Mouse (Mus musculus) liver, embryonic 14.5 days (tissue): Measurements from ENCODE around the gene Zfp74. TPM values are rescaled to one million over a fixed set of nuclear protein-coding genes. Genes with fewer than 3 reads are reported as not detected.

Source experiments
- ATAC-seq: fragments of 200-750 bp; cut with Nextera tagmentation; 2 replicates; pipeline ENCODE4 v1.8.0; 2017; ENCODE audit warnings: moderate number of reproducible peaks, mild to moderate bottlenecking, moderate library complexity; ENCODE audit not compliant: insufficient read depth
- DNase-seq, 3 experiments: peaks; one replicate each; pipeline ENCODE4 v3.0.0-alpha.2; 2012 to 2013; ENCODE audit warnings: low read depth in 3 of 3, low spot score in 3 of 3
- H3K27ac ChIP-seq: fragments of 300-500 bp; sonication (generic); 2 replicates; pipeline ENCODE4 v1.5.1; 2014; ENCODE audit warnings: moderate library complexity, mild to moderate bottlenecking, control low read depth, inconsistent platforms
- H3K27me3 ChIP-seq: fragments of 300-500 bp; sonication (generic); 2 replicates; pipeline ENCODE4 v1.6.1; 2014; ENCODE audit warnings: mild to moderate bottlenecking, low read length, moderate library complexity; ENCODE audit not compliant: control insufficient read depth, insufficient read depth
- H3K36me3 ChIP-seq: fragments of 300-500 bp; sonication (generic); replicated peaks from 2 replicates; pipeline ENCODE4 v1.6.1; 2014; ENCODE audit warnings: low read depth; ENCODE audit not compliant: control insufficient read depth, insufficient read depth
- H3K4me1 ChIP-seq, 2 experiments: fragments of 200-500 bp in 1 of 2; fragments of 300-500 bp in 1 of 2; sonication (generic) in 1 of 2; replicated peaks; 2 replicates each; pipeline ENCODE4 v1.6.1; 2012 to 2014; ENCODE audit warnings: antibody characterized with exemption in 1 of 2, inconsistent platforms in 1 of 2, low read length in 1 of 2; ENCODE audit not compliant: control insufficient read depth in 2 of 2, insufficient read depth in 2 of 2
- H3K4me2 ChIP-seq: fragments of 300-500 bp; sonication (generic); 2 replicates; pipeline ENCODE4 v1.6.1; 2014; ENCODE audit warnings: low read depth, mild to moderate bottlenecking, control low read depth, moderate library complexity
- H3K4me3 ChIP-seq, 2 experiments: fragments of 200-500 bp in 1 of 2; fragments of 300-500 bp in 1 of 2; sonication (generic) in 1 of 2; 2 replicates each; pipeline ENCODE4 v1.5.1; 2012 to 2014; ENCODE audit warnings: low read depth in 2 of 2, low read length in 2 of 2, mild to moderate bottlenecking in 2 of 2, control low read depth in 1 of 2, inconsistent platforms in 1 of 2, moderate library complexity in 1 of 2; ENCODE audit not compliant: insufficient read depth in 1 of 2
- H3K9ac ChIP-seq: fragments of 300-500 bp; sonication (generic); replicated peaks from 2 replicates; pipeline ENCODE4 v1.6.1; 2014; ENCODE audit warnings: mild to moderate bottlenecking, control low read depth, moderate library complexity
- H3K9me3 ChIP-seq: fragments of 300-500 bp; sonication (generic); 2 replicates; pipeline ENCODE4 v1.6.1; 2016; ENCODE audit warnings: low read length, mixed read lengths; ENCODE audit not compliant: control insufficient read depth
- CTCF ChIP-seq: IDR thresholded peaks from 2 replicates; pipeline ENCODE4 v1.5.1; 2016; ENCODE audit warnings: antibody characterized with exemption, low read depth, control low read depth
- EP300 ChIP-seq: IDR thresholded peaks from 2 replicates; pipeline ENCODE4 v1.6.1; 2016; ENCODE audit warnings: antibody characterized with exemption, low read depth
- WGBS: fragments of 180-500 bp; shearing (Covaris S2); extraction: QIAGEN DNeasy Blood & Tissue Kit; methylation state at CpG from one replicate; pipeline ENCODE4 v1.1.7; 2014; ENCODE audit not compliant: insufficient replicate concordance; 5-methylcytosine and 5-hydroxymethylcytosine counted together
- polyA plus RNA-seq, 2 experiments: library from polyadenylated mRNA; depleted of rRNA in 1 of 2; stranded (reverse) in 1 of 2; unstranded in 1 of 2; fragments of >200 nt; fragmentation: Nextera tagmentation in 1 of 2; extraction: Ambion mirVana in 1 of 2; gene quantifications; 2 replicates each; pipeline versions ENCODE4 v1.2.1 to v1.2.3; 2012 to 2014

The Zfp74 gene
- polyA plus RNA-seq, 2 experiments: 1.5 to 1.8 TPM

- Histone ChIP-seq H3K27ac (peak overlapping the region; percentile 40), H3K36me3 (peaks cover 3% of the 10 kb centered on the region), H3K4me3 (peak overlapping the region; percentile 69 to 97), H3K4me1 (peaks cover 9 to 11% of the 10 kb centered on the region in 2 experiments; a peak in 3 of 4 replicates), H3K4me2 (peak overlapping the region; percentile 82), H3K9me3 (no peaks in the 10 kb centered on the region), H3K27me3 (no peaks in the 10 kb centered on the region), H3K9ac (peak overlapping the region; percentile 69)
- TF ChIP-seq EP300 (no peak), CTCF (no peak)
- 6% methylated on average over 6 of the region's 6 CpGs for WGBS
- peak in 1 of 3 experiments; percentile 31 for DNase-seq
- peak; percentile 18; the same call in 1 of the 2 replicates for ATAC-seq
Measured at GRCm38 (mm10) chr7:29982931-29983330, 29.0 kb upstream of the Zfp74 start.

DNA sequence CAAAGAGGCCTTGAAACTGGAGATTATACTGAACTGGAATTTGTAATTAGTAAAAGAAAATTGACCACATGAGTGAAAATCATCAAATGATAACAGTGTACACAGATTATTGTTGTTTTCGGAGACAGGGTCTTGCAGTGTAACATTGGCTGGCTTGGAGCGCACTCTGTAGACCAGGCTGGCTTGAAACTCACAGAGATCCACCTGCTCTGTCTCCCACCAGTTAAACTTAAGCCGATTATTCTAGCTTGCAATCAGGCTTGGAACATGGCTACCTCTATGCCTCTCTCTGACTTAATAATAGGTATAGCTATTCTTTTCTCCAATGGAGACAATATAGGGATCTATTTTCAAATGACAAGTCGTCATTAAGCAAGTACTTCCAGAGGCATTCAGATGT is 28.5 kb upstream of the Zfp74 start:
- no peak for TF ChIP-seq CTCF
- TF ChIP-seq EP300: no peak
- DNase-seq: no peak
- Histone ChIP-seq H3K4me1 (peaks cover 9 to 11% of the 10 kb centered on the region in 2 experiments; a peak in 3 of 4 replicates), H3K4me2 (peak overlapping the region; percentile 82), H3K4me3 (no peak overlapping the region; a peak in 1 of 4 replicates), H3K9ac (no peak overlapping the region), H3K36me3 (no peaks in the 10 kb centered on the region; the same call in none of the 2 replicates), H3K27ac (no peak overlapping the region), H3K27me3 (no peaks in the 10 kb centered on the region), H3K9me3 (no peaks in the 10 kb centered on the region)
- WGBS: 75% methylated on average over 4 of the region's 4 CpGs
- no peak for ATAC-seq

DNA sequence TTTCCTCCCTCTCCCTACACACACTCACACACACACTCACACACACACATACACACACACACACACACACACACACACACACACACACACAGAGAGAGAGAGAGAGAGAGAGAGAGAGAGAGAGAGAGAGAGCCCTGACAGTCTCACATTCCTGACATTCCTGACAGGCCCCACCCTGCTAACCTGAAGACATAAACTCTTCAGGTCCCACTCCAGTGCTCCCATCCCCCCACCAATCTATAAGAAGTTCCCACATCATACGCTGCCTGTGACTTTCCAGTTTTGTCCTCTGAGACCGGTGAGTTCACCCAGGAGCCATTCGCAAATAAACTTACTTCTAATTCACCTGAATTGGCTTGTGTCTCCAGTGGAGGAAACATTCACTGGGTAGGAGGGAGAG is 28.0 kb upstream of the Zfp74 start:
- H3K36me3 ChIP-seq: no peaks in the 10 kb centered on the region; the same call in none of the 2 replicates
- 83% methylated on average over 3 of the region's 3 CpGs for WGBS
- H3K4me1 ChIP-seq: peaks cover 9 to 11% of the 10 kb centered on the region in 2 experiments; a peak in 3 of 4 replicates

DNA sequence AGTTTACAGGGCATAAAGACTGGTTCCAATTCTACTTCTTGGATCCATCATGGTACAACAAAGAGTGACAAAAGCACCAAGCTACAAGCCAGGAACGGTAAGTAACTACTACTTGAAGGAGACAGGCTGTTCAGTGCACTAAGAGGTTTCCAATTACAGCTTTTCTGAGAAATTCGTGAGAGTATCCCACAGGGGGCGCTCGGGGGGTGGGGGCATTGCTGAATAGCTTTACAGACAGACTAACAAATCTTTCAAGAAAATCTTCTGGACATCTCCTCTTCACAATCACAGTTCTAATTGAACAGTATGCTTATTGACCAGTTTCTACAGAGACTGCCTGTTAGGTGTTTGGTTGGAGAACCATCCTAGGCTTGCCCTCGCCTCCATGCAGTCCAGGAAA is 27.6 kb upstream of the Zfp74 start:
- Histone ChIP-seq H3K4me1 (peaks cover 9 to 11% of the 10 kb centered on the region in 2 experiments; a peak in 3 of 4 replicates), H3K9me3 (no peaks in the 10 kb centered on the region), H3K9ac (no peak overlapping the region), H3K27me3 (no peaks in the 10 kb centered on the region), H3K27ac (no peak overlapping the region), H3K4me2 (no peak overlapping the region), H3K4me3 (no peak overlapping the region), H3K36me3 (no peaks in the 10 kb centered on the region; the same call in none of the 2 replicates)
- 42% methylated on average over 5 of the region's 5 CpGs for WGBS
- TF ChIP-seq EP300 (no peak), CTCF (no peak)
- ATAC-seq (no peak), DNase-seq (no peak)

More for the DNA sequence above, 28.0 kb upstream of the Zfp74 start:
- no peak overlapping the region for H3K4me2 ChIP-seq
- DNase-seq: no peak
- no peak for ATAC-seq
- TF ChIP-seq CTCF (no peak), EP300 (no peak)
- no peak overlapping the region for H3K27ac ChIP-seq
- H3K27me3 ChIP-seq: no peaks in the 10 kb centered on the region
- H3K9me3 ChIP-seq: no peaks in the 10 kb centered on the region
- no peak overlapping the region for H3K9ac ChIP-seq
- no peak overlapping the region for H3K4me3 ChIP-seq

GRCm38 (mm10) chr7:29980761-29981160 is 26.9 kb upstream of the Zfp74 start:
- ATAC-seq: no peak
- no peak for DNase-seq
- no peaks in the 10 kb centered on the region for H3K9me3 ChIP-seq
- peaks cover 9 to 11% of the 10 kb centered on the region in 2 experiments; a peak in 3 of 4 replicates for H3K4me1 ChIP-seq
- H3K4me3 ChIP-seq: no peak overlapping the region
- no peak overlapping the region for H3K4me2 ChIP-seq
- no peak overlapping the region for H3K27ac ChIP-seq
- H3K27me3 ChIP-seq: no peaks in the 10 kb centered on the region
- H3K9ac ChIP-seq: no peak overlapping the region
- H3K36me3 ChIP-seq: no peaks in the 10 kb centered on the region; the same call in 1 of the 2 replicates
- 79% methylated on average over 1 of the region's 1 CpGs for WGBS
- no peak for TF ChIP-seq CTCF
- no peak for TF ChIP-seq EP300
